11 mouse cellular contexts compared by ENCODE assay signal in genomic region chr12:28158786-28159185, GRCm38 (mm10).
"Had no signal": no experiment of that assay in that cellular context is flagged by ENCODE, and none has a peak within 500 bp of the region (broad histone marks: within the 10 kb centered on the region; RNA-seq: fewer than 3 reads in every experiment).

No protein-coding gene starts in this region.

- DNase-seq: right cerebral cortex, adult 18-20 months; right cerebral cortex, postnatal 14 days; right cerebral cortex, postnatal 25 days; right cerebral cortex, postnatal 4 days; spleen, adult 18-20 months; thymus, adult 18-20 months; thymus, adult 2 months; thymus, postnatal 14 days; thymus, postnatal 25 days; thymus, postnatal 36 days; thymus, postnatal 4 days had no signal
